Mouse (Mus musculus) c-Kit-negative CD71-positive TER-119-positive erythroid progenitor cells, embryonic 14.5 days (primary cell): Measurements from ENCODE around the gene Dthd1.

Experiments used
- DNase-seq: peaks from one replicate; pipeline ENCODE4 v3.0.0-alpha.2; 2013; ENCODE audit warnings: low read depth, low spot score

The Dthd1 gene

DNA sequence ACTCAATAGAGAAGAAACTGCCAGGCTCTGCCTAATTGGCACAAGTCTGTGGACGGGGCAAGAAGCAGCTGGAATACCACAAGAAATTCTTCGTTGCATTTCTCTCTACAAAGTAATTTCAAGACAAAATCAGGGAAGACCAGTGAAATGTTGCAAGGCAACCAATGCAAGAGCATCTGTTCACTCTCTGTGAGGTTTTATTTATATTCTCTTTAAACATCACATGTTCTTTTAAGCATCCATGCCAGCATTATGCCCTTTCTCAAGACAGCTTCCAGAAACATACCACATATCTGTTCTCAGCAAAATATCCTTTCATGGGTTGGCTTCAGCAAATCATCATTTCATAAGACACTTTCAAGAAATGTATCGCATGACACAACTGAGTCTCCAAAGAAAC lies 50.7 kb downstream of the Dthd1 start:
- no peak for DNase-seq

DNA sequence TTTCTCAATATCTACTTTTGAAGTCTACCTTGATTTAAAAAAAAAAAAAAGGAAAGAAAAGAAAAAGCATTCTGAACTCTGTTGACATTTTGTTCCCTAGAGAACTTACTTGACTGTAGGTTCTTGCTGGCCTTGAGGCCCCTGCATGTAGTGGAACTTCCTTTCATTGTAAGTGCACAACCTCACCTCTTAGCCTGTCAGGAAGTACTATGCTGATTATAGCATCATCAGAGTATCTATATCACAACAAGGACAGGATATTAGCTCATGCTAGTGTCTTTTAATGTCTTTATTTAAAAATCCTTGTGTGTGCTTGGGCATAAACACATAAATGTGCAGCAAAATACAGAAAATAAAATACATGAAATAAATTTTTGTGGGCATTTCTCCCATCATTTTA lies 53.4 kb downstream of the Dthd1 start:
- DNase-seq: no peak

DNA sequence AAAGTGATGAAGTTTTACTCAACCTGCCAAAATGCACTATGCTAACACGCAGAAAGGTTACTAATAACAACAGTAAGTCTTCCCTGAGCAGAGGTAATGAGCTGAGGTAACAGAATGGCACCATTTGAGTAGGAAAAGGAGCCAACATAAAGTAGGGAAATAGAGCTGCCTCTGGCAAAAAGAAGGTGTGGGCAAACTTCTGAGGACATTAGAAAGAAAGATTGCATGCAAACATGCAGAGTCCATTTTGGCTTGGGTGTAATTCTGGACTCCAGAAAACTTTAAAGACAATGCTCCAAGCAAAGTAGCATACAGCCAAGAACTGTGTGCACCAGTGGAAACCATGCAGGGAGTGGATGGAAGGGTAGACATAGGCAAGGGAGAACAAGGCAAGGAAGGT lies 65.9 kb downstream of the Dthd1 start:
- no peak for DNase-seq

DNA sequence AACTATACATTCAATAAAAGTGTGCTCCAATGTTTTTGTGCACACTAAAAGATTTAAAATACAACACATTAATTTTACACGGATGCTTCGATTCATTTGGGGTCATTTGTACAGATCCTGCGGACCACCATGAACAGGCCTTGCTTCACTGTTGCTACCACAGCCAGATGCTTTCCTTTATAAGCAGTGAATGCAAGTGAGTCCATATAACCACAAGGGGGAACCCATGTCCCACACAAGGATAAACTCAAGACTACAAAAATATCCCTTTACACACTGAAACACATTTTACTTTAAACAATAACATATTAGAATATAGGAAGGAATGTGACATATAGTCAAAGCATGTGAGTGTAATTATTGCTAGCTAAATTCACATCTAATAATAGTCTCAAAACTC lies 81.7 kb downstream of the Dthd1 start:
- DNase-seq: no peak

DNA sequence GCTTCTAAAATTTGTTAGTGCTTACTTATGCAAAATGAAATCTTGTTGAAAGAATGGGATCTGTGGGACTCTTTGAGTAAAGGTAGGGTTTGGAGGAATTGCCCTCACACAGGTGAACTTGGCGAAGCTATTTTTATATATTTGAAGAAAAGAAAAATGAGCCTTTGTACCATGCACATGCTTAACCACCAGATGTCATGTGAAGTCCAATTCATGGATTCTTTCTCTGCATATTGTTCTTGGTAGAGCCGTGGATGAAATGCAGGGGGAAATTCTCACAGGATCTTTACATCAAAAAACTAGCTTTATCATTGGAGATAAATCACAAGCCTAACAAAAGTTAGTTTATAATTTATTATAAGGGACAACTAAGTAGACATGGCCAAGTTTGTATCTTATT lies 93.3 kb downstream of the Dthd1 start:
- no peak for DNase-seq

DNA sequence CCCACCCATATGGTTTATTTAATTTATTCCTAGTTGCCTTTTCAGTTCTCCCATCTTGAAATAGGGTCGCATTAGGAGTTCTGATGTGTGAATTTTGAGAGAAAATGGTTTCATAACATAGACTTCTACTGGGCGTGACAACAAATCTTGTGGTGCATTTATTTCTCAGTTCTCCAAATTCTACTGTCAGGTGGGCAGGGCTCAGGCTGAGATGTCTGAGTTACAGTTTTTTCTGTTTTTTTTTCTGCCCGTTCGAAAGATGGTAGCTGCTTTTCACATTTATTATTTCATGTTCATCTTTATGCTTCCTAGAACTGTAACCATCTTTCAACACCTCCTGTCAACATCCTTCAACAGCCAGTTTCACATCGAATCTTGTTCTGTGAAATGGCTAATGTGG lies 95.5 kb downstream of the Dthd1 start:
- DNase-seq: no peak

DNA sequence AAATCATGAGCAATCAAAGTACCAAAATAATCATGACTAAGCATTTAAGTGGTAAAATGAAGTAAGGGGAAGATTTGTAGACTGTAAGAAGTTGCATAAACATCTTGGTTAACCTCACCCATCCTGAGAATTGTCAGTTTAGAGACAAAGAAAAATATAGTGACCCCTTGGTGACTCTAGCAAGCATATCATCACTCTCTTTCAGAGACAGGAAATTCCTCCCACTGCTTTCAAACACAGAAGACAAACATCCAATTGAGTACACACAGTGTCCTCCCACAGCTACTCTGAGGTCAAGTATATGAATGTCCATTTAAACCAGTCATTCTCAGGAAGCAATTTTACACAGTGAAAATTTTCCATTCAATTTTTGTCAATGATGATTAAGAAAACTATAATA lies 111.0 kb downstream of the Dthd1 start:
- no peak for DNase-seq
